Mouse (Mus musculus) kidney, postnatal 0 days (tissue): ENCODE data around the gene AC129217.1. TPM values are rescaled to one million over a fixed set of nuclear protein-coding genes. Genes with fewer than 3 reads are reported as not detected.
A peak's percentile ranks its signal among the peaks of the same experiment; 100 is the strongest.

Experiments used
- ATAC-seq: fragments of 200-750 bp; cut with Nextera tagmentation; replicated peaks from 2 replicates; pipeline ENCODE4 v1.8.0; 2017; ENCODE audit warnings: low read depth, moderate number of reproducible peaks, moderate TSS enrichment, moderate library complexity; ENCODE audit not compliant: low FRiP score
- DNase-seq: peaks from one replicate; pipeline ENCODE4 v3.0.0-alpha.2; 2016; ENCODE audit warnings: low spot score
- H3K27ac ChIP-seq: fragments of 300-500 bp; sonication (generic); 2 replicates; pipeline ENCODE4 v1.5.1; 2014; ENCODE audit warnings: mild to moderate bottlenecking
- H3K27me3 ChIP-seq: fragments of 300-500 bp; sonication (generic); 2 replicates; pipeline ENCODE4 v1.6.1; 2014; ENCODE audit warnings: low read length, mixed read lengths; ENCODE audit not compliant: insufficient read depth
- H3K36me3 ChIP-seq: fragments of 300-500 bp; sonication (generic); 2 replicates; pipeline ENCODE4 v1.6.1; 2014; ENCODE audit warnings: low read length, mixed read lengths; ENCODE audit not compliant: insufficient read depth
- H3K4me1 ChIP-seq: fragments of 300-500 bp; sonication (generic); replicated peaks from 2 replicates; pipeline ENCODE4 v1.6.1; 2014; ENCODE audit warnings: antibody characterized with exemption, low read length, mixed read lengths; ENCODE audit not compliant: insufficient read depth
- H3K4me2 ChIP-seq: fragments of 300-500 bp; sonication (generic); 2 replicates; pipeline ENCODE4 v1.6.1; 2014; ENCODE audit warnings: mild to moderate bottlenecking, low read length, moderate library complexity, mixed read lengths
- H3K4me3 ChIP-seq: fragments of 300-500 bp; sonication (generic); replicated peaks from 2 replicates; pipeline ENCODE4 v1.5.1; 2014; ENCODE audit warnings: low read depth, low read length
- H3K9ac ChIP-seq: fragments of 300-500 bp; sonication (generic); 2 replicates; pipeline ENCODE4 v1.6.1; 2014; ENCODE audit warnings: low read depth, low read length
- H3K9me3 ChIP-seq: fragments of 300-500 bp; sonication (generic); replicated peaks from 2 replicates; pipeline ENCODE4 v1.6.1; 2016; ENCODE audit warnings: low read length, inconsistent platforms, mixed read lengths
- CTCF ChIP-seq: IDR thresholded peaks from 2 replicates; pipeline ENCODE4 v1.5.1; 2016; ENCODE audit warnings: antibody characterized with exemption, low read depth, mild to moderate bottlenecking, moderate library complexity
- WGBS: fragments of 180-500 bp; shearing (Covaris S2); extraction: QIAGEN DNeasy Blood & Tissue Kit; methylation state at CpG from one replicate; pipeline ENCODE4 v1.1.7; 2014; 5-methylcytosine and 5-hydroxymethylcytosine counted together
- polyA plus RNA-seq: library from polyadenylated mRNA; unstranded; fragments of >200 nt; fragmentation: Nextera tagmentation; extraction: Ambion mirVana; gene quantifications from 2 replicates; pipeline ENCODE4 v1.2.1, GENCODE M21; 2015

AC129217.1 gene
- polyA plus RNA-seq, 1 experiment from 2014 or later, result not detected

- Histone ChIP-seq H3K4me1 (peaks cover 11% of the 10 kb centered on the region), H3K27me3 (no peaks in the 10 kb centered on the region), H3K27ac (no peak overlapping the region), H3K9me3 (no peaks in the 10 kb centered on the region), H3K9ac (no peak overlapping the region), H3K4me2 (no peak overlapping the region), H3K36me3 (0 out of 2 replicates have a peak, but pooled peaks cover 20% of the 10 kb centered on the region), H3K4me3 (no peak overlapping the region)
- TF ChIP-seq CTCF, result peak; percentile 85
- ATAC-seq (no peak), DNase-seq (peak; percentile 90)
- 60% methylated on average over 5 of the region's 5 CpGs for WGBS
Observed at GRCm38 (mm10) chr19:8844371-8845129, 15.0 kb downstream of the AC129217.1 start.

- 0 out of 2 replicates have a peak, but pooled peaks cover 18% of the 10 kb centered on the region for H3K36me3 ChIP-seq
- DNase-seq, result no peak
- 67% methylated on average over 5 of the region's 5 CpGs for WGBS
- no peak overlapping the region for H3K9ac ChIP-seq
- no peak overlapping the region for H3K4me3 ChIP-seq
- H3K9me3 ChIP-seq, result no peaks in the 10 kb centered on the region
- H3K4me2 ChIP-seq, result no peak overlapping the region
- no peaks in the 10 kb centered on the region for H3K4me1 ChIP-seq
- ATAC-seq, result no peak
- no peak for TF ChIP-seq CTCF
- no peaks in the 10 kb centered on the region for H3K27me3 ChIP-seq
- H3K27ac ChIP-seq, result no peak overlapping the region
Observed at GRCm38 (mm10) chr19:8848356-8848755, 18.8 kb downstream of the AC129217.1 start.

- peak; percentile 84 for DNase-seq
- Histone ChIP-seq H3K4me1 (no peaks in the 10 kb centered on the region), H3K4me3 (no peak within 1 kb of the TSS), H3K27ac (peak within 1 kb of the TSS; percentile 8), H3K9ac (no peak within 1 kb of the TSS), H3K9me3 (no peaks in the 10 kb centered on the region), H3K4me2 (no peak within 1 kb of the TSS), H3K27me3 (no peaks in the 10 kb centered on the region), H3K36me3 (0 out of 2 replicates have a peak, but pooled peaks cover 14% of the 10 kb centered on the region)
- TF ChIP-seq CTCF, result no peak
- ATAC-seq, result peak; percentile 87
- WGBS, result 28% methylated on average over 7 of the region's 7 CpGs
Observed at GRCm38 (mm10) chr19:8850402-8850901, 20.9 kb downstream of the AC129217.1 start, which contains the start of gene Lrrn4cl. Lrrn4cl (plus strand) TSS chr19:8850768.

GRCm38 (mm10) chr19:8851639-8852038 is 22.1 kb downstream of the AC129217.1 start:
- no peak for ATAC-seq

GRCm38 (mm10) chr19:8852236-8852928 is 22.8 kb downstream of the AC129217.1 start:
- Histone ChIP-seq H3K4me2 (no peak overlapping the region), H3K4me3 (no peak overlapping the region), H3K9me3 (no peaks in the 10 kb centered on the region), H3K36me3 (0 out of 2 replicates have a peak, but pooled peaks cover 4% of the 10 kb centered on the region), H3K9ac (no peak overlapping the region), H3K27ac (no peak overlapping the region), H3K27me3 (no peaks in the 10 kb centered on the region), H3K4me1 (no peaks in the 10 kb centered on the region)
- TF ChIP-seq CTCF, result no peak
- DNase-seq (no peak), ATAC-seq (no peak)
- WGBS, result 51% methylated on average over 10 of the region's 10 CpGs

More at GRCm38 (mm10) chr19:8851639-8852038, 22.1 kb downstream of the AC129217.1 start:
- Histone ChIP-seq H3K4me3 (no peak overlapping the region), H3K9ac (no peak overlapping the region), H3K27ac (no peak overlapping the region), H3K36me3 (0 out of 2 replicates have a peak, but pooled peaks cover 9% of the 10 kb centered on the region), H3K27me3 (no peaks in the 10 kb centered on the region), H3K4me1 (no peaks in the 10 kb centered on the region), H3K9me3 (no peaks in the 10 kb centered on the region), H3K4me2 (no peak overlapping the region)
- WGBS, result 61% methylated on average over 7 of the region's 7 CpGs
- DNase-seq, result no peak
- TF ChIP-seq CTCF, result peak; percentile 4; the same call in 1 of the 2 replicates

- no peak overlapping the region for H3K27ac ChIP-seq
- TF ChIP-seq CTCF, result no peak
- ATAC-seq (no peak), DNase-seq (no peak)
- no peaks in the 10 kb centered on the region for H3K27me3 ChIP-seq
- no peak overlapping the region for H3K4me2 ChIP-seq
- H3K9ac ChIP-seq, result no peak overlapping the region
- H3K4me3 ChIP-seq, result no peak overlapping the region
- H3K4me1 ChIP-seq, result no peaks in the 10 kb centered on the region
- H3K9me3 ChIP-seq, result no peaks in the 10 kb centered on the region
- no peaks in the 10 kb centered on the region for H3K36me3 ChIP-seq
- WGBS, result 83% methylated on average over 3 of the region's 3 CpGs
Observed at GRCm38 (mm10) chr19:8853117-8853516, 23.5 kb downstream of the AC129217.1 start.
